Mouse (Mus musculus) inflammation-experienced regulatory T-cells (primary cell): ENCODE data around the gene Cer1. TPM values are rescaled to one million over a fixed set of nuclear protein-coding genes. Genes with fewer than 3 reads are reported as not detected.

Experiments
- polyA plus RNA-seq, 2 experiments: library from polyadenylated mRNA; unstranded; fragments of 100-300 nt; shearing (Covaris generic); gene quantifications; one replicate each; pipeline ENCODE4 v1.2.1; 2017

Cer1 gene
- polyA plus RNA-seq = not detected

DNA sequence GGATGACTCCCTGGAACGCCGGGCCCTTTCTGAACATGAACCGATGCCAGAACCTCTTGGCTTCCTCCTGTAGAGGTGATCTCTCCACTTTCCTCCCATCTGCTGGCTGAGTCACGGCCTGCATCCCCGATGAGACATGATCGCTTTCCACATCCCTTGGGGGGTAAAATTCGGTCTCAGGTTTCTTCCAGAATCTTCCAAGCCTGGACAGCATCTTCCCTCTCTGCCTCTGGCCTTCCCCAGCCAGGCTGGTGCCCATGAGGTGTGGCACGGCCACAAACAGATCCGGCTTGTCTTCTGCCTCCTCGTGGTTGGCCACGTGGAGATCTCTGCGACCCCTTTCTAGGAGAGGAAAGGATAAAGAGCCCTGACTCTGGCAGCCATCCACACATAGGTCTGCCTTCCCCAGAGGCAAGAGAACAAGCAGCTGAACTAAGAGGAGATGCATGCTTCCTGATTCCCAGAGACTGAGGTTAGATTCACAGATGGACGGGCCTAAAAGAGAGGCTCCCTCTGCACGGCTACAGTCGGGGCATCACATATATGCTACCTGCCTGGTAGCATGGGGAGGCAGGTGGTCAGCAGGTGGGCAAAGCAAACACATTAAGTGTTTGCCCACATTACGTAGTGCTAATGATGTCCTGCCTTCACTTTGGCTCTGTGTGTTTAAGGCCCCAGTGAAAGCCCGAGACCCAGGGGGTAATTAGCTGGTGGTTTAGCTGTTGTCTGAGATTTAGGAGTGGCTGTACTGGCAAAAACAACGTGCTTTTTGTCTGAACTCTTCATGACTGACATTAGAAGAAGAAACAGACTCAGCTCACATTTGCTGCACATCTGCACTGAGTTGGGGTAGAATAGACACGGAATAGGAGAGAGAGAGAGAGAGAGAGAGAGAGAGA, at the start of gene Cer1:
Gene Cer1, minus strand, starts transcription at position 513 of the 899 bp plus-strand sequence.

DNA sequence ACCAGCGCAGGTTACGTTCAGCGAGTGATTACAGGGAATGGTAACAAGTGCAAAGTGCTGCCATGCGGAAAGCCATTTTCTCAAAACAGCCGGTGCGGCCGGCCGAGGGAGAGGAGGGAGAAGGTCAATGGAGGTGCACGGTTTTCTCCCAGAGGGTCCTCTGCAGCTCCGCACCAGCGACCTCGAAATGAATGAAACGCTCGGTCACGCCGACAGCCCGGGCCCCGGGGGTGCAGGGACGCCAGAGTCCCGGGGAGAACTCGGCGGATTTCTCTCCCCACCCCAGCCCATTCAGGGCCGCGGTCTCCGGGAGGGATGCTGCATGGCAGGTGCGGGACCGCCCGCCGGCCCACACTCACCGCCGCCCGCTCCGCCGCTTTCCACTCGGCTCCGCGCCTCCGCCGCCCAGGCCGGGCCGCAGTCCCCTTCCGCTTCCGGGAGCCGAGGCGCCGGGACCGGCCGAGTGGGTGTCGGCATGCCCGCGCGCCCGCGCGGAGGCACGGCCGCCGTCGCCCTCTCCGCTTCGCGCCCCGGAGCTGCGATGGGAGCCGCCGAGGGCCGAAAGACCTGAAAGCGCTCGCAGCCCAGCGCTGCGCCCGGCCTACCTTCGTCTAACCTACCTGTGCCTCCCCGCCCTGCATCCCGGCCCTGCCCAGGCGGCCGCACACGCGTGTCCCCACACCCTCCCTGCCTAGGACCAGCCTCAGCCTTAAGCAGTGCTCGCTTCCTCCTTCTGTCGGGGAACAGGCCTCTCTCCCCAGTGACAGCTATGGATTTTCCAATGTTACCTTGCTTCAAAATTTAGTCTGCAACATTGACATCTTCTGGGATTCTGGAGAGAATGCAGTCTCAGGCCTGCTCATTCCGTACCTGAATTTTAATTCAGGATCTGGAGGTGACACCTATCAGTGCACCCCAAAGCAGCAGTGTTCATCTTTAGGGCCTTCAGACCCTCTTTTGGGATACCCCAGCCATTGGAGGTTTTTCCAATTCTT, 25.5 kb downstream of the Cer1 start, which contains the start of gene Zdhhc21:
Gene Zdhhc21, minus strand, starts transcription at position 828 of the 995 bp plus-strand sequence.

Other genes with a start within 250 kb of the Cer1 start
- 1 to 10 TPM; 1.2 to 4.4 TPM for gene Nfib, start 179.4 kb downstream of the Cer1 start, polyA plus RNA-seq
- 10 to 100 TPM; 14.4 to 17.1 TPM for gene Zdhhc21, start 25.2 kb downstream of the Cer1 start, polyA plus RNA-seq
- gene Frem1, start 167.2 kb upstream of the Cer1 start, polyA plus RNA-seq = 1 to 10 TPM in 1 of 2 experiments, under 1 TPM in 1; 0.24 to 2.6 TPM